Mouse (Mus musculus): ENCODE measurements at regions not wholly inside any gene's neighbourhood (a gene's known extent, or its start where the extent isn't known, plus 50 kb on each side); places are given as distances from the start of the nearest gene placed in this dataset.

DNA sequence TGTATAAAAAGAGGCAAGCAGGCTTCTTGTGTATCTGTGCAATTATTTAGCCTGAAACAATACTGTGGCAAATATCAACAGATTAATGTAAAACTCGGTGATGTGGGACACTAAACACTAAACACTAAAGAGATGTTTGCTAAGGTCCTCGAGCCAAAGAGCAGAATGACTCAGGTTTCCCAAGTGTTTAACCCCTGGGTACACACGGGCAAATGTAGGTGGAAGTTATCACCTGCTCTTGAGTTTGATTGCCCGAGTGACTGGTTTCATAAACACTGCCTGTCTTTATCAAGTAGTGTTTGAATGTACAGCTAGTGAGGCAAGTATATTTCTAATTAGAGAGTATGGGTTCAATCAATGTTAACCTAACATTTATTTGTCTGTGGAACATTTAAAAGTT, 242.5 kb downstream of the Otol1 start:
- H3K9me3 ChIP-seq (replicated peaks; ENCODE audit: control insufficient read depth, low read length), result no peaks in the 10 kb centered on the region
- no peaks in the 10 kb centered on the region for H3K36me3 ChIP-seq (replicated peaks; ENCODE audit: control insufficient read depth, insufficient read depth, low read length)
- no peaks in the 10 kb centered on the region for H3K27me3 ChIP-seq (ENCODE audit: control insufficient read depth, insufficient read depth, low read length)
- DNase-seq (ENCODE audit: low spot score), result no peak
- TF ChIP-seq CTCF (IDR thresholded peaks at IDR 0.05; ENCODE audit: low read depth), result no peak
- TF ChIP-seq EP300 (IDR thresholded peaks at IDR 0.05; ENCODE audit: low read depth), result no peak
- H3K9ac ChIP-seq (replicated peaks; ENCODE audit: low read depth, low read length), result no peak overlapping the region
- H3K4me3 ChIP-seq (ENCODE audit: low read depth, low read length), result no peak overlapping the region
- no peak overlapping the region for H3K4me2 ChIP-seq (ENCODE audit: low read depth, low read length)
- H3K4me1 ChIP-seq (ENCODE audit: control insufficient read depth, insufficient read depth), result peaks cover 7% of the 10 kb centered on the region; the same call in 1 of the 2 replicates
- ATAC-seq (ENCODE audit: insufficient read depth, low read depth), result no peak
- H3K27ac ChIP-seq (ENCODE audit: low read depth), result 0 out of 2 replicates have a peak overlapping the region, but pooled peaks have one; percentile 53
- WGBS, result 41% methylated on average over 4 of the region's 4 CpGs

DNA sequence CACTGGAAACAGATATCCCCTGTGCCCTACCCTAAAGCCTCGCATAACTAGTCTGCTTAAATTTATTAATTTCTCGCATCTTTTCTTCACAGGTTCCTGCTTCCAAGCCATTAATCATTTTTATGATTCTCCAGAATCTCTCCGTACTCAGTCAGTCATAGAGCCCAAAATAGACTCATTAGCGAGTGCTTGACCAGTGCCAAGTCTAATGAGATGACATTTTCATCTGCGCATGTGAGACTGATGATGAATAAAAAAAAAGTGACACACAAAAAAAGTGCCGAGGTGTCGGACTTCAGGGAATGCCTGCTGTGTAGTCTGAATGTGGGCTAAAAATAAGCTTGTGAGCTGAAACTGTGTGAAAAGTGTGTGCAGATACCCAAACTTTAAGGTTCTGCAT, 243.3 kb downstream of the Otol1 start:
- Histone ChIP-seq H3K9ac (replicated peaks; ENCODE audit: low read depth, low read length) (no peak overlapping the region), H3K4me1 (ENCODE audit: control insufficient read depth, insufficient read depth) (peaks cover 7% of the 10 kb centered on the region; the same call in 1 of the 2 replicates), H3K36me3 (replicated peaks; ENCODE audit: control insufficient read depth, insufficient read depth, low read length) (no peaks in the 10 kb centered on the region), H3K4me2 (ENCODE audit: low read depth, low read length) (0 out of 2 replicates have a peak overlapping the region, but pooled peaks have one; percentile 23), H3K4me3 (ENCODE audit: low read depth, low read length) (no peak overlapping the region), H3K27me3 (ENCODE audit: control insufficient read depth, insufficient read depth, low read length) (no peaks in the 10 kb centered on the region), H3K27ac (ENCODE audit: low read depth) (peak overlapping the region; percentile 53; the same call in 1 of the 2 replicates), H3K9me3 (replicated peaks; ENCODE audit: control insufficient read depth, low read length) (no peaks in the 10 kb centered on the region)
- DNase-seq (ENCODE audit: low spot score) (peak; percentile 26), ATAC-seq (ENCODE audit: insufficient read depth, low read depth) (peak; percentile 73)
- TF ChIP-seq CTCF (IDR thresholded peaks at IDR 0.05; ENCODE audit: low read depth), result no peak
- 34% methylated on average over 7 of the region's 7 CpGs for WGBS

DNA sequence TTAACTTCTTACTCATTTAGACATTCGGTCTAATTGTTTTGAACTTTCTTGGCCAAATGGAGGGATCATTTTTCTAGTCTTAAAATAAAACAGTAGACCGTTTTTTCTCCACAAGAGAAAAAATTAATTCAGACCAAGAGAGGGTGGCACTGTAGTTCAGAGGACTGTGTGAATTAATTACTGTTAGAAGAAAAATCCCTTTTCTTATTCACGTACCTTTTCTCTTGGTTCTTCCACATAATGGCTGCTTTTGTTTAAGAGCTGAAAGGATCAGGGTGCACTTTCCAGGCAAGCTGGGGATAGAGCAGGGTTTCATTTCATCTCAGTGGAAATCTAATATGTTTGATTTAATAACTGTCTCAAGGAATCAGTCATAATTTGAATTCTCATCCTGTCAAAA, 255.9 kb downstream of the Otol1 start:
- H3K27me3 ChIP-seq (ENCODE audit: control insufficient read depth, insufficient read depth, low read length), result no peaks in the 10 kb centered on the region
- H3K4me2 ChIP-seq (ENCODE audit: low read depth, low read length), result no peak overlapping the region
- no peak for DNase-seq (ENCODE audit: low spot score)
- 68% methylated on average over 3 of the region's 3 CpGs for WGBS
- no peak for TF ChIP-seq CTCF (IDR thresholded peaks at IDR 0.05; ENCODE audit: low read depth)
- TF ChIP-seq EP300 (IDR thresholded peaks at IDR 0.05; ENCODE audit: low read depth), result no peak
- no peaks in the 10 kb centered on the region for H3K36me3 ChIP-seq (replicated peaks; ENCODE audit: control insufficient read depth, insufficient read depth, low read length)
- no peak overlapping the region for H3K9ac ChIP-seq (replicated peaks; ENCODE audit: low read depth, low read length)
- no peaks in the 10 kb centered on the region for H3K9me3 ChIP-seq (replicated peaks; ENCODE audit: control insufficient read depth, low read length)
- H3K27ac ChIP-seq (ENCODE audit: low read depth), result no peak overlapping the region
- no peak for ATAC-seq (ENCODE audit: insufficient read depth, low read depth)
- no peaks in the 10 kb centered on the region for H3K4me1 ChIP-seq (ENCODE audit: control insufficient read depth, insufficient read depth)
- no peak overlapping the region for H3K4me3 ChIP-seq (ENCODE audit: low read depth, low read length)

DNA sequence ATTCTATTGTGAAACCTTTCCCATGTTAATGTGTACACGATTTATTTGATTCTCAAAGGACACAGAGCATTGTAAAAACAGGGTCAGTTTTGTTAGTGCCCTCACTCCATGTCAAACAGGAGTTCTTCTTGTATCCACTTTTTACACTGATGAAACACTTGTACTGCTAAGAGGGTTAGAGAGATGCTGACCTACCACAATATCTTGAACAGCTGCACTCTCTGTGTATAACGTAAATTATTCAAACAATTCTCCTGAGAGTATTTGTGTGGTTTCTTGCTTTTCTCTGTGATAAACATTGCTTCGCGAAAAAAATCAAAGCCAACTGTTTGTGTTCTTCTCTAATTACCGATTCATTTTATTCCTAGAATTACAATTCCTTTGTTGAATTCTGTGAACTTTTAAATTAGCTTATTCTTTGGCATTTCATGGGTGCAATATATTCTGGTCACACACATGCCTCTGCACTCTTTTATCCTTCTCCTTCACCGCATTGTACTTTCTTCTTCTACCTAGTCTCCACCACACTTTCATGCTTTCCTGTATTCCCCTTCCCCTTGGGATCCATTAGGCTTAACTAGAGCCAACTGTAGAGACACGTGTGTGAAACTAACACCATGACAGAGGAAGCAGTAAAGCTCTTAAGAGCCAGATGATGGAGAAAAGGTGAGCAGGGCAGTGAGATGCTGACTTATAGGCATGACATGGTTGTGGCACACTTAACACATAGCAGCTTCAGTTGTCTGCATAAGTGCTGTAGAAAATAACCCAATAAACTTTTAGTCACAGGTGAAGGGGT, 281.4 kb downstream of the Otol1 start:
- Histone ChIP-seq H3K27ac (ENCODE audit: low read depth) (no peak overlapping the region), H3K9me3 (replicated peaks; ENCODE audit: control insufficient read depth, low read length) (no peaks in the 10 kb centered on the region), H3K4me3 (ENCODE audit: low read depth, low read length) (no peak overlapping the region), H3K4me2 (ENCODE audit: low read depth, low read length) (no peak overlapping the region), H3K9ac (replicated peaks; ENCODE audit: low read depth, low read length) (no peak overlapping the region), H3K4me1 (ENCODE audit: control insufficient read depth, insufficient read depth) (no peaks in the 10 kb centered on the region), H3K36me3 (replicated peaks; ENCODE audit: control insufficient read depth, insufficient read depth, low read length) (no peaks in the 10 kb centered on the region), H3K27me3 (ENCODE audit: control insufficient read depth, insufficient read depth, low read length) (no peaks in the 10 kb centered on the region)
- TF ChIP-seq EP300 (IDR thresholded peaks at IDR 0.05; ENCODE audit: low read depth) (no peak), CTCF (IDR thresholded peaks at IDR 0.05; ENCODE audit: low read depth) (no peak)
- ATAC-seq (ENCODE audit: insufficient read depth, low read depth) (no peak), DNase-seq (ENCODE audit: low spot score) (no peak)
- 71% methylated on average over 7 of the region's 7 CpGs for WGBS

DNA sequence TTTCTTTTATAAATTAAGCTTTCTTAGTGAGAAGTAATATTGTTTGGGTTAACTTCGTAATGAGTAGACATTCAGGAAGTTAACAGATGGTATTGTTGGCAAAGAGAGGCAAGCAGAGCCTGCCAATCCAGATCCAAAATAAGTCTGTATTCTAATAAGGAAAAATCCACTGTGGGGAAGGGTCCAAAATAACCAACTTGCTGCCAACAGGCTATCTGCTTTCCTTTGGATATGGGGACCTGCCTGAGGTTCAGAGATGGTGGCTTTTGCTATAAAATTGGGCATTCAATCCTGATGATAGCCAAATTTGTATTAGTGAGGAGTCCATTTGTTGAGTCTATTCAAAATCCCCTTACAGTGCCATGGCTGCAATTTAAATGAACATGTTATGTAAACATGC, 300.1 kb downstream of the Otol1 start:
- H3K9ac ChIP-seq (replicated peaks; ENCODE audit: low read depth, low read length), result no peak overlapping the region
- no peak overlapping the region for H3K27ac ChIP-seq (ENCODE audit: low read depth)
- WGBS, result 68% methylated on average over 1 of the region's 1 CpGs
- H3K4me3 ChIP-seq (ENCODE audit: low read depth, low read length), result no peak overlapping the region
- no peak for ATAC-seq (ENCODE audit: insufficient read depth, low read depth)
- no peaks in the 10 kb centered on the region for H3K9me3 ChIP-seq (replicated peaks; ENCODE audit: control insufficient read depth, low read length)
- no peak overlapping the region for H3K4me2 ChIP-seq (ENCODE audit: low read depth, low read length)
- no peaks in the 10 kb centered on the region for H3K4me1 ChIP-seq (ENCODE audit: control insufficient read depth, insufficient read depth)
- TF ChIP-seq CTCF (IDR thresholded peaks at IDR 0.05; ENCODE audit: low read depth), result no peak
- no peak for TF ChIP-seq EP300 (IDR thresholded peaks at IDR 0.05; ENCODE audit: low read depth)
- H3K36me3 ChIP-seq (replicated peaks; ENCODE audit: control insufficient read depth, insufficient read depth, low read length), result no peaks in the 10 kb centered on the region
- DNase-seq (ENCODE audit: low spot score), result no peak
- no peaks in the 10 kb centered on the region for H3K27me3 ChIP-seq (ENCODE audit: control insufficient read depth, insufficient read depth, low read length)

DNA sequence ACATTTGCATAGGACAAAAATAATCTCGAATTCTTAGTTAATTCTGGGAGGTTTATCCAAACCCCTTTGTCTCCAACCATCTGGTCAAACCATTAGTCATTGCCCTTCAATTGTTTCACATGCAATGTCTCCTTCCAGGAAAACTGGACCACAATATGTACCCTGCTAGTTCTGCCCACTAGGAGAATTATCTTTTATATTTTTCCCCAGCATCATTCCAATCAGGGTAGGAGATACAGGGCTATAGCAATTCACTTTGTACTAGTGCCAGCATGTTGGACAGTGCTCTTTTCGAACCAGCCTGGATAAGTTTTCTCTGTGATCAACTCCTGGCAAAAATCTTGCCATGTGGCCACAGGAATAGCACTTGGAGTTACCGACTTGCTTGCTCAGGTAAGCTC, 300.6 kb downstream of the Otol1 start:
- TF ChIP-seq CTCF (IDR thresholded peaks at IDR 0.05; ENCODE audit: low read depth) (no peak), EP300 (IDR thresholded peaks at IDR 0.05; ENCODE audit: low read depth) (no peak)
- H3K36me3 ChIP-seq (replicated peaks; ENCODE audit: control insufficient read depth, insufficient read depth, low read length), result no peaks in the 10 kb centered on the region
- H3K9ac ChIP-seq (replicated peaks; ENCODE audit: low read depth, low read length), result no peak overlapping the region
- no peak overlapping the region for H3K27ac ChIP-seq (ENCODE audit: low read depth)
- no peak for ATAC-seq (ENCODE audit: insufficient read depth, low read depth)
- H3K4me2 ChIP-seq (ENCODE audit: low read depth, low read length), result no peak overlapping the region
- no peak overlapping the region for H3K4me3 ChIP-seq (ENCODE audit: low read depth, low read length)
- no peaks in the 10 kb centered on the region for H3K4me1 ChIP-seq (ENCODE audit: control insufficient read depth, insufficient read depth)
- no peak for DNase-seq (ENCODE audit: low spot score)
- H3K27me3 ChIP-seq (ENCODE audit: control insufficient read depth, insufficient read depth, low read length), result no peaks in the 10 kb centered on the region
- WGBS, result 57% methylated on average over 3 of the region's 3 CpGs
- H3K9me3 ChIP-seq (replicated peaks; ENCODE audit: control insufficient read depth, low read length), result no peaks in the 10 kb centered on the region

All from heart, postnatal 0 days (tissue).